Mouse (Mus musculus) forebrain, embryonic 12.5 days (tissue): Measurements from ENCODE around the gene Senp8. TPM values are rescaled to one million over a fixed set of nuclear protein-coding genes. Genes with fewer than 3 reads are reported as not detected.
A peak's percentile ranks its signal among the peaks of the same experiment; 100 is the strongest.

Experiments
- ATAC-seq: fragments of 200-750 bp; cut with Nextera tagmentation; 2 replicates; pipeline ENCODE4 v1.8.0; 2017; ENCODE audit warnings: moderate TSS enrichment; ENCODE audit not compliant: low FRiP score
- H3K27ac ChIP-seq: fragments of 300-500 bp; sonication (generic); 2 replicates; pipeline ENCODE4 v1.5.1; 2016; ENCODE audit warnings: mild to moderate bottlenecking
- H3K27me3 ChIP-seq: fragments of 300-500 bp; sonication (generic); 2 replicates; pipeline ENCODE4 v1.6.1; 2016; ENCODE audit warnings: mild to moderate bottlenecking
- H3K36me3 ChIP-seq: fragments of 300-500 bp; sonication (generic); replicated peaks from 2 replicates; pipeline ENCODE4 v1.6.1; 2016; ENCODE audit warnings: mild to moderate bottlenecking
- H3K4me1 ChIP-seq: fragments of 300-500 bp; sonication (generic); 2 replicates; pipeline ENCODE4 v1.6.1; 2016
- H3K4me2 ChIP-seq: fragments of 300-500 bp; sonication (generic); 2 replicates; pipeline ENCODE4 v1.6.1; 2016; ENCODE audit warnings: mild to moderate bottlenecking, moderate library complexity
- H3K4me3 ChIP-seq: fragments of 300-500 bp; sonication (generic); replicated peaks from 2 replicates; pipeline ENCODE4 v1.5.1; 2016; ENCODE audit warnings: mild to moderate bottlenecking
- H3K9ac ChIP-seq: fragments of 300-500 bp; sonication (generic); 2 replicates; pipeline ENCODE4 v1.6.1; 2016; ENCODE audit warnings: mild to moderate bottlenecking
- H3K9me3 ChIP-seq: fragments of 300-500 bp; sonication (generic); 2 replicates; pipeline ENCODE4 v1.6.1; 2016
- WGBS: fragments of 180-500 bp; shearing (Covaris S2); methylation state at CpG from one replicate; pipeline ENCODE4 v1.1.7; 2016; 5-methylcytosine and 5-hydroxymethylcytosine counted together
- polyA plus RNA-seq: library from polyadenylated mRNA; unstranded; fragments of >200 nt; fragmentation: Nextera tagmentation; extraction: Ambion mirVana; gene quantifications from 2 replicates; pipeline ENCODE4 v1.2.1, GENCODE M21; 2016

The Senp8 gene
- polyA plus RNA-seq, 1 experiment from 2014 or later = 13.0 TPM

DNA sequence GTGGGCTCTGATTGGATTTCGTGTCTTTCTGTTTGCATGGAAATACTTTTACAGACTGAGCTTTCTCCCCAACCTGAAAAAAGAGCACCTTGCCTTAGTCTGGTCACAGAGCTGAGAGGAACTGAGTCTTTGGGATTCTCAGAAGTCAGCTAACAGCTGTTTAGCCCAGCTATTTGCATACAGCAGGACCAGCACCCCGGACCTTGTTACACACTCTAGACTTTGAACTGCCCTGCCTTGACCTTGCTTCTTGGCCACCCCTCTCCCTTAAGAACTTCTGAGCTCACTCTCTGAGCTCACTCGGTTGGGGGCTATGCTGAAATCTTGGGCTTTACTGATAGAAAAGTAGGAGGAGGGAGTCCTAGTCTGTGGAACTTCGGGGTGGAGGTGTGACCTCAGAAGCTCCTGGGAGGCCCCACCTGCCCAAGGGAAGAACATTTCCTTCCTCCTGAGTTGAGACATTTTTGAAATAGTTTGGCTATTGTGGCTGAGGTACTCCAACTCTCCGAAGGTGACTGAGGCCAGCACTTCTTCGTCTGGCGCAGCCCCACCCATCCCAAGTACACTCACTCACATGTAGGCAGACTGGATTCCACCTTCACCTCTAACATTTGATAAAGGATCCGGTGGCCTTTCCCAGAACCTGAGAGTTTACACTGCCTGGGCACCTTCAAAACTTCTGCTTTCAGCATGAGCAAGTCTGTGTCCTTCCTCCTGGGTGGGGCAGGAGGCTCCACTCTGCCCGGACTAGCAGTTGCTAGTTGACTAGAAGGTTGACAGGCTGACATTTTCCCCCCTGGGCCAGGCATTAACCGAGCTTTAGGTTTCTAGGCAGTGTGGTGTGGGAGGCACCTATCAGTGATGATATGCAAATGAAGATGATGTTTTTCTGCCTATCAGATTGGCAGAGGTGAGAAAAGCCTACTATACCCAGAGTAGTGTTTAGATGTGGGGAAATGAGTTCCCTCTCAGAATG is 43.4 kb downstream of the Senp8 start:
- Histone ChIP-seq H3K9me3 (no peaks in the 10 kb centered on the region), H3K27ac (no peak overlapping the region), H3K4me2 (no peak overlapping the region), H3K27me3 (no peaks in the 10 kb centered on the region), H3K4me1 (no peaks in the 10 kb centered on the region), H3K36me3 (no peaks in the 10 kb centered on the region), H3K4me3 (no peak overlapping the region), H3K9ac (no peak overlapping the region)
- WGBS = 72% methylated on average over 10 of the region's 10 CpGs
- no peak for ATAC-seq

DNA sequence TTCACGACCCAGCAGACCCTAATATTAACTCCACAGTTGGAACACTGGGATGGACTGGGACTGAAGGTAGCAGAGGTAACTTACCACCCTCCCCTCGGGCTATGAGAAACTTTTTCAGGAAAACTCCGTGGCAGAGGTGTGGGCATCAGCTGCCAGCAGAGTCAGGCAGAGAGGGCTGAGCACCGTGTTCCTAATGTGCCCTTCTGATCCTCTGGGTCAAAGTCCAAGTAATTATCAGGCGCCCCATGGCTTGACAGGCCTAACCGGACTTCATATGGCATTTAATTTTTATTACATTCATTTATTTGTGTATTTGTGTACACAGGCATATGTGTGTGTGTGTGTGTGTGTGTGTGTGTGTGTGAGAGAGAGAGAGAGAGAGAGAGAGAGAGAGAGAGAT is 47.4 kb downstream of the Senp8 start:
- ATAC-seq = no peak
- Histone ChIP-seq H3K27ac (no peak overlapping the region), H3K4me1 (no peaks in the 10 kb centered on the region), H3K27me3 (no peaks in the 10 kb centered on the region), H3K4me2 (no peak overlapping the region), H3K4me3 (no peak overlapping the region), H3K9me3 (no peaks in the 10 kb centered on the region), H3K36me3 (no peaks in the 10 kb centered on the region), H3K9ac (no peak overlapping the region)
- 77% methylated on average over 6 of the region's 6 CpGs for WGBS

DNA sequence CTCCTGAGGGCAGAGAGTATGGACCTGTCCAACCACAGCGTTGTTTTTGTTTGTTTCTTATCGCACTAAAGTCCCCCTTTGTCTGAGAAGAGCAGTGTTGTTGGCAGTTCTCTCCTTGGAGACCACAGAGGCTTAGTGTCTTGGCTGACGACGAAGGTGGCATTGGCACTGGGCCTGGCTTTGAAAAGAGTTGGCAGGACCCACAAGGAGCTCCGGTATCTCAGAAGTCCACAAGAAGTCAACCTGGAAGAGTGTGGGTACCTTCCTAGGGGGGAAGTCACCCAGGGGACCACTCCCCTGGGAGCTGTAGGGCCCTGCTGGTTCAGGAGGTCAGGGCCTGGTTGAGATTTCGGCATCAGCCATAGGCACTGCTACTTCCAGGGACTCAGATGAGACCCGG is 49.4 kb downstream of the Senp8 start:
- ATAC-seq = no peak
- Histone ChIP-seq H3K4me3 (no peak overlapping the region), H3K9me3 (no peaks in the 10 kb centered on the region), H3K4me2 (no peak overlapping the region), H3K36me3 (no peaks in the 10 kb centered on the region), H3K27me3 (no peaks in the 10 kb centered on the region), H3K4me1 (no peaks in the 10 kb centered on the region), H3K9ac (no peak overlapping the region), H3K27ac (no peak overlapping the region)
- 88% methylated on average over 7 of the region's 7 CpGs for WGBS

DNA sequence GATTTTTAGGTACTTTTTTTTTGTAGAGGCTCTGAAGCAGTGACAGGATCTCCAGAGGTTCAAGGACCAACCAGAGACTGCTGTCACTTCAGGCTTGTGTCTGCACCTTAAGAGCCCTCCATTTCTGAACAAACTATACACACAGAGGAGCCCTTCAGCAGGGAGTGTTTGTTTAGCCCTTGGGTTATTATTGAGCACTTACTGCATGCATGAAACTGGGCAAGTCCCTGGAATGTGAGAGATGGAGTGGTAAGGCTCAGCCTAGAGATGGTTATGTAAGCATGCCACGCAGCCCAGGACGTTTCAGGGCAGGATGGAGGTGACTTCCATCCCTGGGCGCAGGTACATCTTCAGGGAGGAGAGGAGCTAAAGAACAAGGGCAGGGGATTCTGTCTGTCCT is 54.1 kb downstream of the Senp8 start:
- no peak for ATAC-seq
- Histone ChIP-seq H3K9ac (no peak overlapping the region), H3K27ac (no peak overlapping the region), H3K4me2 (no peak overlapping the region), H3K4me3 (no peak overlapping the region), H3K4me1 (peaks cover 12% of the 10 kb centered on the region), H3K36me3 (no peaks in the 10 kb centered on the region), H3K9me3 (no peaks in the 10 kb centered on the region), H3K27me3 (peaks cover 5% of the 10 kb centered on the region; the same call in 1 of the 2 replicates)
- 79% methylated on average over 3 of the region's 3 CpGs for WGBS

DNA sequence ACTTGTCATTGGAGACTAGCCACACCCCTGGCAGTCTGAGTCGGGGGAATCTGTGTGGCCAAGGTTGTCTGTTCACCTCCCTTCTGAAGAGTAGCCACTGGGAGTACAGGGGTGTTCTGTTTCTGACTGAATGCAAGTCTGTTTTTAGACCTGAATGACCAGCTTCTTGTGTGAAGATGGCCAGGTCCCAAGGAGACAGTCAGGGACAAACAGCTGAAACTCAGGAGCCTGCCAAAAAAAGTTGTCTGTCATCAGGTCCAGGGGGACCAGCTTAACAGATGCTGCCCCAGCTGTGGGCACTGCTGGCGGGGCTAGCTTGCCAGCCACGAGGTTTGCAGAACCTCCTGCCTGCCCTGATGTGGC is 55.1 kb downstream of the Senp8 start:
- Histone ChIP-seq H3K9me3 (no peaks in the 10 kb centered on the region), H3K9ac (no peak overlapping the region), H3K27me3 (peaks cover 9% of the 10 kb centered on the region), H3K36me3 (no peaks in the 10 kb centered on the region), H3K27ac (no peak overlapping the region), H3K4me1 (peaks cover 12% of the 10 kb centered on the region), H3K4me2 (no peak overlapping the region), H3K4me3 (no peak overlapping the region)
- 56% methylated on average over 3 of the region's 3 CpGs for WGBS
- ATAC-seq = no peak

DNA sequence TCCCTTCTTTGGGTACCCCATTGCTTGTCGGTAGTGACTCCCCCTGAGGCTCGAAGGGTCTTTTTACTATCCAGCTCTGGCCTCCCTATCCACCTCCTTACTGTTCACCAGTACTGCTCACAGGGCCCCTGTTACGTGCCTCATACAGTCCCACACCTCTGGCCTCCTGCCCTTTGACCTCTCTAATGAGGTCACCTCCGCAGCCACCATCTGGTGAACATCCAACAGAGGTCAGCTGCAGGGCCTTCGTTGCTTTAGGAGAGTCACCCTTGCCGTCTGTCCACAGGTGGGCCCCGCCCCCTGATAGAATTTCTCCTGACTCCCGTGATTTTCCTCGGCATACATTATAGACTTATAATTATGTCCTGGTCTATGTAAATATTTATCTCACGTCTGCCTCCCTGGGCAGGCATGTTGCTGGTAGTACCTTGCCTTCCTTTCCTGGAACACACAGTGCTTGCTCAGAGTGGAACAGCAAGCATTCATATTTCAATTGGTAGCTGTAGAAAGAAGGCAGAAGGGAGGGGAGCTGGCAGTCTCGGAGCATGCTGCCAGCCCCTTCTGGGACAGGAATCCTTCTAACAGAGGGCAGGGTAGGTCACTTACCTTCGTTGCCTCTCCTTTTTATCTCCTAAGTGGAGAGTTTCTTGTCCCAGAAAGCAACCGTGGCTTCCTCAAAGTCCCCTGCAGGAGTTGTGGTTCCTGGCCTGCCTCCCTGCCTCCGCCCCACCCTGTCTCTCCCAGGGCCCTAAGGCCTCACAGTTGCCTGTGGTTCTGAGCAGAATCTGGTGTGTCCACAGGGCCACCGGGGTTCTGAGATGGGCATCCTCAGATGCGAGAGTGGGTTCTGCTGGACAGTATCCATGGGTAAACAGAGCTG is 55.7 kb downstream of the Senp8 start:
- peaks cover 9% of the 10 kb centered on the region for H3K27me3 ChIP-seq
- H3K9me3 ChIP-seq = no peaks in the 10 kb centered on the region
- ATAC-seq = no peak
- H3K9ac ChIP-seq = no peak overlapping the region
- no peaks in the 10 kb centered on the region for H3K36me3 ChIP-seq
- no peak overlapping the region for H3K27ac ChIP-seq
- WGBS = 66% methylated on average over 16 of the region's 16 CpGs
- peaks cover 12% of the 10 kb centered on the region for H3K4me1 ChIP-seq
- H3K4me2 ChIP-seq = no peak overlapping the region
- H3K4me3 ChIP-seq = no peak overlapping the region

DNA sequence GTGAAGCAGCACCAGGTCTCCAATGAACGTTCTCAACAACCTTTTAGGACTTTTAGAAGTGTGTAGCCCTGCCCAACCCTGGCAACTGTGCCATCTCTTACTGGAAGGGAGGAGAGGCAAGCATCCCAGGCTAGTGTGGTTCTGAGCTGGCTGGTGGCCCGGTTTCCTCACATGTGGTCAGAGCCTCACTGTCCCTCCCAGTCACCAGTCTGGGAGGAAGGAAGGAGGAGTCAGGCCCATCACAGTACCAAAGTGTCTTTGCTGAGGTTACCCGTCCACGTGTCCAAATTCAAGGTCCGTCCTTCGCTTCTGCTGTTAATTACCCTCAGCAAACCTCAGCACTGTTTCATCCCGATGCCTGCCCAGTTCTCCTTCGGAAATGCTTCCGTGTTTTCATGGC is 58.4 kb downstream of the Senp8 start:
- H3K9ac ChIP-seq = peak overlapping the region; percentile 38

DNA sequence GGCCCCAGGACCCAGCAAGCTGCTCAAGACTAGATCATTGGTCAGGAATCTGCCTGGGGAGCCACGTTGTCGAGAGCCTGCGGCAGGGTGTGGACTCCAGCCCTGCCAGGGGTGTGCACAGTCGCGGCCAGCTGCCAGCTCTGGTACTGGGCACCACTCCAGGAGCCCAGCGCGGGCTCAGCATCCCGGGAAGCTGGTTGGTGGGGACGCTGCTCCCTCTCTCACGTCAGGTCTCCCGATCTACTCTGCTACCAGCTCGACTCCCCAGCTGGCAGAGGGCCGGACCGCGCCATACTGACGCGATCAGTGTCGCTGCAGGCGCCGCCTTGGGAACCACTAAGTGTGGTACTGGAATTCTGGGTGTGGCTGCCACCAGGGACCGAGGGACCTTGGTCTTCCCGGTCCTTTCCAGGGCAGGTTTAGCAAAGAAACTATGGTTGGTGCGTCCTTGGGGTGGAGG is 58.8 kb downstream of the Senp8 start:
- 2% methylated on average over 23 of the region's 23 CpGs for WGBS
- peak; percentile 90 for ATAC-seq
- no peaks in the 10 kb centered on the region for H3K36me3 ChIP-seq
- peaks cover 12% of the 10 kb centered on the region for H3K4me1 ChIP-seq
- peak overlapping the region; percentile 56 for H3K4me2 ChIP-seq
- peak overlapping the region; percentile 31; the same call in 1 of the 2 replicates for H3K27ac ChIP-seq
- H3K27me3 ChIP-seq = peaks cover 9% of the 10 kb centered on the region
- H3K9ac ChIP-seq = peak overlapping the region; percentile 38
- H3K4me3 ChIP-seq = peak overlapping the region; percentile 28
- H3K9me3 ChIP-seq = no peaks in the 10 kb centered on the region

More for the DNA sequence above, 58.4 kb downstream of the Senp8 start:
- peak overlapping the region; percentile 31; the same call in 1 of the 2 replicates for H3K27ac ChIP-seq
- H3K27me3 ChIP-seq = peaks cover 9% of the 10 kb centered on the region
- no peaks in the 10 kb centered on the region for H3K36me3 ChIP-seq
- no peaks in the 10 kb centered on the region for H3K9me3 ChIP-seq
- H3K4me2 ChIP-seq = peak overlapping the region; percentile 56
- peak; percentile 49; the same call in 1 of the 2 replicates for ATAC-seq
- H3K4me1 ChIP-seq = peaks cover 12% of the 10 kb centered on the region
- H3K4me3 ChIP-seq = peak overlapping the region; percentile 28
- 35% methylated on average over 9 of the region's 9 CpGs for WGBS

DNA sequence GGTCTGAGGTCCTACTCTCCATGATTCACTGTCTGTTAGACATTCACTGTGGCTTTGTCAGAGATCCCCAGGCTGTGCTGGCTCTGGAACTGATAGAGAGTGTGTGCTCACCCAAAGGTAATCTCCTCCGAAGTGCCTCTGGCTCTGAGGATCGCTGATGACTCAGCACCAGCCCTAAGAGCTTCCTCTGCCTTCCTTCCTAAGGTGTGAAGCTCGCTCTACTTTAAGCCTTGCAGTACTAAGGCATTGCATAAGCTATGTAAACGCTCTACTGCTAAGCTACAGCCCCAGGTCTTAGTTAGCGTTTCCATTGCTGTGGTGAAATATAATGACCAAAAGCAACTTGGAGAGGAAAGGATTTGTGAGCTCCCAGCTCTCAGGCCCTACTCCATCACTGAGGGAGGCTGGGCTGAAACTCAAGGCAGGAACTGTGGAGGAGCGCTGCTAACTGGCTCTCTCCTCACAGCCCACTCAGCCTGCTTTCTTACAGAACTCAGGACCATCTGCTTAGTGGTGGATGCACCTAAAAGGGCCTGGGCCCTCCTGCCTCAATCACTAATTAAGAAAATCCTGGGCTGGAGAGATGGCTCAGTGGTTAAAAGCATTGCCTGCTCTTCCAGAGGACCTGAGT is 63.0 kb downstream of the Senp8 start:
- Histone ChIP-seq H3K4me2 (no peak overlapping the region), H3K36me3 (no peaks in the 10 kb centered on the region), H3K27me3 (peaks cover 13% of the 10 kb centered on the region), H3K9ac (no peak overlapping the region), H3K9me3 (no peaks in the 10 kb centered on the region), H3K4me3 (no peak overlapping the region), H3K27ac (no peak overlapping the region), H3K4me1 (peaks cover 12% of the 10 kb centered on the region)
- 35% methylated on average over 6 of the region's 6 CpGs for WGBS
- ATAC-seq = no peak

Other genes starting within 250 kb of the Senp8 start
- gene Hexa, start 211.2 kb downstream of the Senp8 start, polyA plus RNA-seq = 37.1 and 43.3 TPM in 2 replicates
- gene Tmem202, start 210.9 kb downstream of the Senp8 start, polyA plus RNA-seq = 0.15 TPM in 1 of 2 replicates, not detected in the other
- gene Celf6, start 172.8 kb downstream of the Senp8 start, polyA plus RNA-seq = 14.4 and 16.7 TPM in 2 replicates
- 105 and 116 TPM in 2 replicates for gene Parp6, start 133.4 kb downstream of the Senp8 start, polyA plus RNA-seq
- gene Pkm, start 94.3 kb downstream of the Senp8 start, polyA plus RNA-seq = 1,825 and 1,829 TPM in 2 replicates
- 0.40 and 0.49 TPM in 2 replicates for gene Gramd2, start 70.6 kb downstream of the Senp8 start, polyA plus RNA-seq
- 20.9 and 22.7 TPM in 2 replicates for gene Myo9a, start 186 bp upstream of the Senp8 start, polyA plus RNA-seq
- gene Nr2e3, start 209.9 kb upstream of the Senp8 start, polyA plus RNA-seq = 0.15 TPM in 1 of 2 replicates, not detected in the other